Mouse (Mus musculus) forebrain, embryonic 15.5 days (tissue): Measurements from ENCODE around the gene Cib2. TPM values are rescaled to one million over a fixed set of nuclear protein-coding genes. Genes with fewer than 3 reads are reported as not detected.

Experiments
- ATAC-seq: fragments of 200-750 bp; cut with Nextera tagmentation; replicated peaks from 2 replicates; pipeline ENCODE4 v1.8.0; 2017; ENCODE audit warnings: mild to moderate bottlenecking, moderate TSS enrichment, moderate library complexity
- H3K27ac ChIP-seq: fragments of 300-500 bp; sonication (generic); replicated peaks from 2 replicates; pipeline ENCODE4 v1.5.1; 2015; ENCODE audit warnings: mild to moderate bottlenecking, inconsistent platforms
- H3K27me3 ChIP-seq: fragments of 300-500 bp; sonication (generic); 2 replicates; pipeline ENCODE4 v1.6.1; 2015; ENCODE audit warnings: inconsistent platforms
- H3K36me3 ChIP-seq: fragments of 300-500 bp; sonication (generic); 2 replicates; pipeline ENCODE4 v1.6.1; 2015; ENCODE audit warnings: mild to moderate bottlenecking, inconsistent platforms
- H3K4me1 ChIP-seq: fragments of 300-500 bp; sonication (generic); 2 replicates; pipeline ENCODE4 v1.6.1; 2015; ENCODE audit warnings: inconsistent platforms
- H3K4me2 ChIP-seq: fragments of 300-500 bp; sonication (generic); replicated peaks from 2 replicates; pipeline ENCODE4 v1.6.1; 2015; ENCODE audit warnings: mild to moderate bottlenecking, inconsistent platforms
- H3K4me3 ChIP-seq: fragments of 300-500 bp; sonication (generic); 2 replicates; pipeline ENCODE4 v1.5.1; 2015; ENCODE audit warnings: mild to moderate bottlenecking, inconsistent platforms
- H3K9ac ChIP-seq: fragments of 300-500 bp; sonication (generic); replicated peaks from 2 replicates; pipeline ENCODE4 v1.6.1; 2015; ENCODE audit warnings: mild to moderate bottlenecking, inconsistent platforms
- H3K9me3 ChIP-seq: fragments of 300-500 bp; sonication (generic); 2 replicates; pipeline ENCODE4 v1.6.1; 2016; ENCODE audit warnings: inconsistent platforms
- WGBS: fragments of 180-500 bp; shearing (Covaris S2); methylation state at CpG from one replicate; pipeline ENCODE4 v1.1.7; 2015; ENCODE audit warnings: mixed read lengths; 5-methylcytosine and 5-hydroxymethylcytosine counted together
- polyA plus RNA-seq: library from polyadenylated mRNA; unstranded; fragments of >200 nt; fragmentation: Nextera tagmentation; extraction: Ambion mirVana; gene quantifications from 2 replicates; pipeline ENCODE4 v1.2.1, GENCODE M21; 2015

The Cib2 gene
- polyA plus RNA-seq, 1 experiment from 2014 or later: 41.4 TPM

- H3K9ac ChIP-seq: no peak overlapping the region
- no peak overlapping the region for H3K4me3 ChIP-seq
- no peak overlapping the region for H3K27ac ChIP-seq
- H3K4me1 ChIP-seq: peaks cover 20% of the 10 kb centered on the region
- H3K9me3 ChIP-seq: no peaks in the 10 kb centered on the region
- H3K36me3 ChIP-seq: no peaks in the 10 kb centered on the region
- no peak for ATAC-seq
- no peak overlapping the region for H3K4me2 ChIP-seq
- no peaks in the 10 kb centered on the region for H3K27me3 ChIP-seq
- 72% methylated on average over 5 of the region's 5 CpGs for WGBS
These were observed 19.2 kb downstream of the Cib2 start for GRCm38 (mm10) chr9:54540801-54541200.

- Histone ChIP-seq H3K27me3 (no peaks in the 10 kb centered on the region), H3K9me3 (no peaks in the 10 kb centered on the region), H3K27ac (peak within 1 kb of the TSS; percentile 90), H3K9ac (no peak within 1 kb of the TSS), H3K4me1 (peaks cover 31% of the 10 kb centered on the region), H3K36me3 (no peaks in the 10 kb centered on the region), H3K4me3 (no peak within 1 kb of the TSS), H3K4me2 (no peak within 1 kb of the TSS)
- no peak for ATAC-seq
- 94% methylated on average over 14 of the region's 14 CpGs for WGBS
These were observed 21.3 kb downstream of the Cib2 start, which contains the start of gene Sh2d7 for GRCm38 (mm10) chr9:54538684-54539083. TSS of gene Sh2d7 (plus strand) at chr9:54538984.

- Histone ChIP-seq H3K4me1 (peaks cover 32% of the 10 kb centered on the region), H3K27me3 (no peaks in the 10 kb centered on the region), H3K4me2 (no peak overlapping the region), H3K27ac (peak overlapping the region; percentile 90), H3K9ac (no peak overlapping the region), H3K9me3 (no peaks in the 10 kb centered on the region), H3K4me3 (no peak overlapping the region), H3K36me3 (no peaks in the 10 kb centered on the region)
- 95% methylated on average over 3 of the region's 3 CpGs for WGBS
- ATAC-seq: no peak
These were observed 21.8 kb downstream of the Cib2 start for GRCm38 (mm10) chr9:54538244-54538643.

DNA sequence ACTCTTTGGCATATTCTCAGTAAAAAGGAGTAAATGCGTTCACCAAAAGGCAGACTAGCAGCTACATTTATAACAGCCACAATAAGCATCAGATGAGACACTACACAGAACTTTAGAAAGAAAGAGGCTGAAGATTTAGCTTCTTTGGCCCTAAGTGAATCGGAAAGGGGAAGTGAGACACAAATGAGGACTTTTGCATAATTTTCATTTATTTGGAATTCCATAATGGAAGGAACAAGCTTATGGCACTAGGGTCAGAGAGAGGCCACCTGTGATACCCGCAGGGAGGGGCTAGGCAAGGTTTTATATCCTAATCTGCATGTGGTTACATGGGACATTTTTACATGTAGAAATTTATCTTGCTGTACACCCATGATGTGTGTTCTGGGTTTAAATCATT lies 22.5 kb downstream of the Cib2 start:
- Histone ChIP-seq H3K4me3 (no peak overlapping the region), H3K9ac (no peak overlapping the region), H3K27ac (peak overlapping the region; percentile 90), H3K27me3 (no peaks in the 10 kb centered on the region), H3K4me2 (no peak overlapping the region), H3K4me1 (peaks cover 39% of the 10 kb centered on the region), H3K9me3 (no peaks in the 10 kb centered on the region), H3K36me3 (no peaks in the 10 kb centered on the region)
- WGBS: 59% methylated on average over 3 of the region's 3 CpGs
- no peak for ATAC-seq

- WGBS: 13% methylated on average over 4 of the region's 4 CpGs
- peak overlapping the region; percentile 90 for H3K27ac ChIP-seq
- no peaks in the 10 kb centered on the region for H3K27me3 ChIP-seq
- no peak overlapping the region for H3K4me2 ChIP-seq
- H3K4me1 ChIP-seq: peaks cover 42% of the 10 kb centered on the region
- H3K36me3 ChIP-seq: no peaks in the 10 kb centered on the region
- H3K9ac ChIP-seq: no peak overlapping the region
- no peaks in the 10 kb centered on the region for H3K9me3 ChIP-seq
- H3K4me3 ChIP-seq: no peak overlapping the region
- ATAC-seq: peak; percentile 80
These were observed 23.0 kb downstream of the Cib2 start for GRCm38 (mm10) chr9:54537030-54537429.

DNA sequence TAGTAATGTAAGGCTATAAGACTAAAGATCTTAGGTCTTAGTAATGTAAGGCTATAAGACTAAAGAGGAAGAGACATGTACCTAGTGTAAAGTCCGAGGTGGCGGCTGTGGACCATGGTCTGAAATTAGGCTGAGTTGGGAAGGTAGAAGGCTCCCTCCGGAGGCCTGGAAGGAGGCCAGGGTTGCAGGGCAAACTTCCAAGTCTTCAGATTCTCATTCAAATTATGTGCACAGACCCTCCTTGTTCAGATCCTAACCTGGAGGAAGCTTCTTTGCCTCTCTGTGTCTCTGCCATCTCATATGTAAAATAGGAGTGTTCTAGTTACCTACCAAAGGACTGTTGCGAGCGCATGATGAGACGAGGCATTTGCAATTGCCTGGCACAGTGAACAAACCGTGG lies 23.8 kb downstream of the Cib2 start:
- no peaks in the 10 kb centered on the region for H3K36me3 ChIP-seq
- no peak overlapping the region for H3K9ac ChIP-seq
- H3K27me3 ChIP-seq: no peaks in the 10 kb centered on the region
- H3K4me1 ChIP-seq: peaks cover 42% of the 10 kb centered on the region
- H3K4me3 ChIP-seq: no peak overlapping the region
- H3K4me2 ChIP-seq: no peak overlapping the region
- ATAC-seq: 0 out of 2 replicates have a peak, but pooled peaks have one; percentile 12
- H3K27ac ChIP-seq: peak overlapping the region; percentile 90
- no peaks in the 10 kb centered on the region for H3K9me3 ChIP-seq
- 32% methylated on average over 7 of the region's 7 CpGs for WGBS

DNA sequence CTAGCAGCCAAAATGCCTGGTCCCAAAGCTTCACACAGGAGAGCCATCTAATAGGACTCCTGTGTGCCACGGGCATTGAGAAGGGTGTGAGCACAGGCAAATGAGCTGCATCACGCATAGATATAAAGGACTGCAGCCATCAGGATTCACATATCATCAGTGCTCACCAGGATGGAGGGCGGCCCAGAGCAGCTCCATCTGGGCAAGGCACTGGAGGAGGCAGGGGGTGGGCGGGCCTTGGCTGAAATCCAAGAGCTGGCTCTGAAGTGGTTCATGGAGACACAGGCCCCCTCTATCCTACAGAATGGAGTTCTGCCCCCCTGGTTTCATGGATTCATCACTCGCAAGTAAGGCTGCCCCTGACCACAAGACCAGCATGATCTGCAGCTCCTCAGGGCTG lies 26.0 kb downstream of the Cib2 start:
- H3K36me3 ChIP-seq: no peaks in the 10 kb centered on the region
- H3K4me1 ChIP-seq: peaks cover 49% of the 10 kb centered on the region
- WGBS: 21% methylated on average over 5 of the region's 5 CpGs
- H3K9ac ChIP-seq: no peak overlapping the region
- no peaks in the 10 kb centered on the region for H3K27me3 ChIP-seq
- ATAC-seq: peak; percentile 85
- H3K4me3 ChIP-seq: no peak overlapping the region
- H3K27ac ChIP-seq: peak overlapping the region; percentile 88
- H3K4me2 ChIP-seq: no peak overlapping the region
- no peaks in the 10 kb centered on the region for H3K9me3 ChIP-seq

- no peaks in the 10 kb centered on the region for H3K36me3 ChIP-seq
- no peak overlapping the region for H3K9ac ChIP-seq
- no peak for ATAC-seq
- H3K4me1 ChIP-seq: peaks cover 49% of the 10 kb centered on the region
- no peak overlapping the region for H3K4me2 ChIP-seq
- WGBS: 60% methylated on average over 2 of the region's 2 CpGs
- H3K27ac ChIP-seq: peak overlapping the region; percentile 88
- no peak overlapping the region for H3K4me3 ChIP-seq
- H3K9me3 ChIP-seq: no peaks in the 10 kb centered on the region
- H3K27me3 ChIP-seq: no peaks in the 10 kb centered on the region
These were observed 27.1 kb downstream of the Cib2 start for GRCm38 (mm10) chr9:54532926-54533325.

- H3K4me1 ChIP-seq: peaks cover 35% of the 10 kb centered on the region
- H3K9ac ChIP-seq: no peak overlapping the region
- no peak overlapping the region for H3K4me2 ChIP-seq
- no peaks in the 10 kb centered on the region for H3K27me3 ChIP-seq
- H3K36me3 ChIP-seq: no peaks in the 10 kb centered on the region
- no peak overlapping the region for H3K27ac ChIP-seq
- H3K4me3 ChIP-seq: no peak overlapping the region
- no peak for ATAC-seq
- H3K9me3 ChIP-seq: no peaks in the 10 kb centered on the region
These were observed 28.6 kb downstream of the Cib2 start for GRCm38 (mm10) chr9:54531421-54531820.

DNA sequence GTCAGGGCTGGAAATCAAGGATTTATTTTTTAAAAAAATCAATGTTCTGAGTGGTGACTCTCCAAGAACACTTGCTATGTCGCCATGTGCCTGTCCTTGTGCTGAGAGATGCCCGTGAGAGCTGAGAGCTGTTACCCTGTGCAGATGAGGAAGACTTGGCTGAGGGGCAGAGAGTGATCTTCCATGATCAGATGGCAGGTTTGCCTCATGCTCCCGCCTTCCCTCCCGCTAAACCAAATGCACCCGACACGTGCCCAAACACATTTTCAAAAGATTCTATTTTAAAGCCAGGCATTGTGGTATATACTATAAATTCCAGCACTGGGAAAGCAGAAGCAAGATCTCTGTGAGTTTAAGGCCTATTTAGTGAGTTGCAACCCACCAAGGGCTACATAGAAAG lies 29.2 kb downstream of the Cib2 start:
- Histone ChIP-seq H3K9ac (no peak overlapping the region), H3K27me3 (no peaks in the 10 kb centered on the region), H3K4me2 (no peak overlapping the region), H3K27ac (no peak overlapping the region), H3K4me3 (no peak overlapping the region), H3K4me1 (peaks cover 29% of the 10 kb centered on the region), H3K9me3 (no peaks in the 10 kb centered on the region), H3K36me3 (no peaks in the 10 kb centered on the region)
- WGBS: 76% methylated on average over 6 of the region's 6 CpGs
- ATAC-seq: no peak

GRCm38 (mm10) chr9:54529950-54530349 lies 30.1 kb downstream of the Cib2 start:
- Histone ChIP-seq H3K4me3 (no peak overlapping the region), H3K27me3 (no peaks in the 10 kb centered on the region), H3K4me1 (peaks cover 28% of the 10 kb centered on the region), H3K9me3 (no peaks in the 10 kb centered on the region), H3K4me2 (no peak overlapping the region), H3K36me3 (no peaks in the 10 kb centered on the region), H3K9ac (no peak overlapping the region), H3K27ac (no peak overlapping the region)
- no peak for ATAC-seq
- WGBS: 50% methylated on average over 2 of the region's 2 CpGs

DNA sequence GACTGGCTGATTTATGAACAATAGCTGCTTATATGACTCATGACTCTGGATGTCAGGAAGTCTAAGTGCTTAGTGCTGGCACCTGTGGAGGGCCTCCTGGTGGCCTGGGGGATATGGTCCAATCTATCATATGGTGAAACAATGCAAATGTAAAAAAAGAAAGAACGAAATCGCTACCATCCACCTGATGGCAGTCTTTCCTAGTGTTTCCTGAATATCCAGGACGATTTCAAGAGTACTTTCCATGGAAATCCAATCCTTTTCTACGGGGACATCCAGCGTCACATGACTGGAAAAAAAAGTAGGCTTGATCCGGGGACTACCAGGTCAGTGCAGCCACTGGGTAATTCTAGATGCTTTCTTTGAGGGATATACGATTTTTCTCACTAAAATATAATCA lies 32.3 kb downstream of the Cib2 start:
- H3K4me2 ChIP-seq: no peak overlapping the region
- H3K4me3 ChIP-seq: no peak overlapping the region
- H3K4me1 ChIP-seq: peaks cover 12% of the 10 kb centered on the region
- 76% methylated on average over 7 of the region's 7 CpGs for WGBS
- H3K9me3 ChIP-seq: no peaks in the 10 kb centered on the region
- H3K27me3 ChIP-seq: no peaks in the 10 kb centered on the region
- H3K9ac ChIP-seq: no peak overlapping the region
- H3K27ac ChIP-seq: no peak overlapping the region
- no peaks in the 10 kb centered on the region for H3K36me3 ChIP-seq
- no peak for ATAC-seq

DNA sequence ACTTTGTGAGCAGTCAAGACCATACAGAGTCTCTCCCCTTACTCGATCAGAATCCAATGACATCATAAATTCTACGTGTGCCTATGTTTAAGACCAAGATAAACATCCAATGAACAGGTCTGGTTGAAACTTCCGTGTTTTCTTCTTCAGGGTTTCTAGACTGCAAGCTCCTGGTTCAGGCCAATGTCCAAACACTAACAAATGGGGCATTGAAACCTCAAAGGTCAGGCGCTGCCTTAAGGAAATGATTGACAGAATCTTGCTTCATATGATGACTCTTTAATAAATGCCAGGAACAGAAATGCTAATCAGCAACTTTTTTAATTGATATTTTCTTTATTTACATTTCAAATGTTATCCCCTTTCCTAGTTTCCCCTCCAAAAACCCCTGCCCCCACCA lies 39.7 kb downstream of the Cib2 start:
- Histone ChIP-seq H3K36me3 (no peaks in the 10 kb centered on the region), H3K9ac (no peak overlapping the region), H3K4me3 (no peak overlapping the region), H3K4me2 (no peak overlapping the region), H3K27ac (no peak overlapping the region), H3K4me1 (no peaks in the 10 kb centered on the region), H3K27me3 (no peaks in the 10 kb centered on the region), H3K9me3 (no peaks in the 10 kb centered on the region)
- WGBS: 88% methylated on average over 4 of the region's 4 CpGs
- ATAC-seq: no peak
